ENCODE assay signal across 15 mouse cellular contexts in the genomic region with DNA sequence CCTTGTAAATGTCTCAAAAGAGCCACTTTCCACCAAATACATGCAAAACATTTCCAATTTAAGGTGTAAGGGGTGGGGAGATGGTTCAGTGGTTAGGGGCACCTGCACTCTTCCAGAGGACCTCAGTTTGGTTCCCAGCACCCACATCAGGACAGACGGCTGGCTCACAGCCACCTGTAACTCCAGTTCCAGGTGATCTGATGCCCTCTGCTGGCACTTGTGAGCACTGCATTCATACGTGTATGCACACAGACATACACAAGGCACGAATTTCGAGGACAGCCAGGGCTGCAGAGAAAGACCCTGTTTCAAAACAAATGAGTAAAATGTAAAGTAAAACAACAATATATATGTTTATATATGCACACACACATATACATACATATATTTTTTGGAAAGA. TPM values are rescaled to one million over a fixed set of nuclear protein-coding genes. Genes with fewer than 3 reads are reported as not detected.
DNase-seq lines count a peak whose midpoint lies in the region; ATAC-seq and TF ChIP-seq lines count a peak whose summit lies in the region.
"Had no signal": no experiment of that assay in that cellular context is flagged by ENCODE, and none has a peak within 500 bp of the region (broad histone marks: within the 10 kb centered on the region; RNA-seq: fewer than 3 reads in every experiment).

No protein-coding gene starts in this region.

- TF ChIP-seq CTCF in gastrocnemius, adult 2 months (IDR thresholded peaks at IDR 0.05): peak; percentile 55
- peak; percentile 57 for TF ChIP-seq CTCF in lung, postnatal 0 days (IDR thresholded peaks at IDR 0.05)
- TF ChIP-seq CTCF in small intestine, adult 2 months (IDR thresholded peaks at IDR 0.05; ENCODE audit: extremely low read depth, insufficient read length, insufficient replicate concordance, low read depth, low read length): peak; percentile 31; the same call in 1 of the 2 replicates

- no peak overlapping the region for H3K4me3 ChIP-seq in gastrocnemius, adult 2 months
- H3K4me3 ChIP-seq in lung, postnatal 0 days (ENCODE audit: low read depth, low read length): no peak overlapping the region
- no peak overlapping the region for H3K4me3 ChIP-seq in small intestine, adult 2 months (ENCODE audit: low read depth, low read length)
- H3K4me3 ChIP-seq: embryonic facial prominence, embryonic 13.5 days; heart, embryonic 10.5 days had no signal

- H3K36me3 ChIP-seq in lung, postnatal 0 days (ENCODE audit: insufficient read depth, low read length): peaks cover 11% of the 10 kb centered on the region; the same call in 1 of the 2 replicates
- H3K36me3 ChIP-seq in small intestine, adult 2 months (ENCODE audit: control insufficient read depth, insufficient read depth, low read length): no peaks in the 10 kb centered on the region

- WGBS in lung, postnatal 0 days: 95% methylated on average over 4 of the region's 4 CpGs
- 96% methylated on average over 4 of the region's 4 CpGs for WGBS in small intestine, adult 2 months

- no peaks in the 10 kb centered on the region for H3K9me3 ChIP-seq in lung, postnatal 0 days (ENCODE audit: low read length)
- H3K9me3 ChIP-seq: embryonic facial prominence, embryonic 13.5 days; heart, embryonic 10.5 days had no signal

- DNase-seq in gastrocnemius, adult 2 months: peak; percentile 36
- DNase-seq in gastrocnemius, adult 18-20 months (ENCODE audit: low spot score): no peak
- DNase-seq in lung, postnatal 0 days (ENCODE audit: low spot score): no peak
- DNase-seq in lung, adult 18-20 months: no peak
- peak; percentile 56 for DNase-seq in NIH3T3 (ENCODE audit: low read depth)
- DNase-seq in right cerebral cortex, adult 18-20 months: no peak
- DNase-seq: cerebellum, adult 11-12 months; lung, postnatal 36 days had no signal

- H3K27me3 ChIP-seq in lung, postnatal 0 days (replicated peaks; ENCODE audit: insufficient read depth, low read length): no peaks in the 10 kb centered on the region
- H3K27me3 ChIP-seq in small intestine, adult 2 months (ENCODE audit: control insufficient read depth, insufficient read depth, low read length): no peaks in the 10 kb centered on the region
- H3K27me3 ChIP-seq: embryonic facial prominence, embryonic 13.5 days had no signal

- TF ChIP-seq POLR2A in small intestine, adult 2 months (IDR thresholded peaks at IDR 0.05; ENCODE audit: low read depth, low read length): no peak

- no peak overlapping the region for H3K9ac ChIP-seq in lung, postnatal 0 days (replicated peaks; ENCODE audit: low read depth)
- H3K9ac ChIP-seq: embryonic facial prominence, embryonic 13.5 days; hindbrain, embryonic 14.5 days had no signal

- no peak overlapping the region for H3K27ac ChIP-seq in gastrocnemius, adult 2 months
- H3K27ac ChIP-seq in lung, postnatal 0 days (ENCODE audit: low read length): no peak overlapping the region
- no peak overlapping the region for H3K27ac ChIP-seq in small intestine, adult 2 months (ENCODE audit: insufficient read depth, low read depth, low read length)
- H3K27ac ChIP-seq: embryonic facial prominence, embryonic 13.5 days; hindbrain, embryonic 14.5 days had no signal

- no peak for TF ChIP-seq EP300 in lung, postnatal 0 days (IDR thresholded peaks at IDR 0.05)

- H3K4me2 ChIP-seq in lung, postnatal 0 days (replicated peaks; ENCODE audit: low read depth, low read length): no peak overlapping the region
- H3K4me2 ChIP-seq: embryonic facial prominence, embryonic 13.5 days; hindbrain, embryonic 14.5 days had no signal

- no peak for ATAC-seq in lung, postnatal 0 days
- no peak for ATAC-seq in megakaryocyte-erythroid progenitor cell, adult 5-6 weeks (replicated peaks; ENCODE audit: low FRiP score, low TSS enrichment, poor library complexity, severe bottlenecking)

- peaks cover 18% of the 10 kb centered on the region for H3K4me1 ChIP-seq in lung, postnatal 0 days (ENCODE audit: insufficient read depth, low read depth, low read length)
- H3K4me1 ChIP-seq in small intestine, adult 2 months (ENCODE audit: control insufficient read depth, insufficient read depth, insufficient read length, low read length): peaks cover 3% of the 10 kb centered on the region; the same call in 1 of the 2 replicates

- intact Hi-C loops in gastrocnemius, adult 2 months (cut with DNase I): no loop called here

RNA-seq across cellular contexts. Expression of a gene that starts 4.0 kb away (rescaled TPM):
- 1,000 to 10,000 TPM; 1,555 to 1,869 TPM for total RNA-seq in gastrocnemius, adult 2 months (2021)
- total RNA-seq in gastrocnemius, adult 18-20 months (2021): 1,000 to 10,000 TPM; 1,543 to 1,586 TPM
- polyA plus RNA-seq in lung, postnatal 0 days (2015; fragmentation: Nextera tagmentation; extraction: Ambion mirVana): 31.7 and 36.3 TPM in 2 replicates
- 3.4 and 3.7 TPM in 2 replicates for polyA plus RNA-seq in small intestine, adult 2 months (2012; rRNA removed)
- total RNA-seq in megakaryocyte-erythroid progenitor cell, adult 5-6 weeks (2014; fragmentation: Nextera tagmentation): 1.7 and 2.4 TPM in 2 replicates
- 1.2 and 8.0 TPM in 2 replicates for total RNA-seq in megakaryocyte-erythroid progenitor cell, adult 5-6 weeks (2017)

RNA-seq across cellular contexts. Expression of a gene that starts 18.1 kb away (rescaled TPM):
- total RNA-seq in gastrocnemius, adult 2 months (2021): 10 to 100 TPM; 46.8 to 56.5 TPM
- total RNA-seq in gastrocnemius, adult 18-20 months (2021): 10 to 100 TPM; 47.0 to 52.2 TPM
- polyA plus RNA-seq in lung, postnatal 0 days (2015; fragmentation: Nextera tagmentation; extraction: Ambion mirVana): 13.4 and 14.4 TPM in 2 replicates
- polyA plus RNA-seq in small intestine, adult 2 months (2012; rRNA removed): 12.5 and 18.2 TPM in 2 replicates
- total RNA-seq in megakaryocyte-erythroid progenitor cell, adult 5-6 weeks (2014; fragmentation: Nextera tagmentation): 13.8 and 19.1 TPM in 2 replicates
- total RNA-seq in megakaryocyte-erythroid progenitor cell, adult 5-6 weeks (2017): 6.5 and 12.9 TPM in 2 replicates

RNA-seq across cellular contexts. Expression of a gene that starts 28.8 kb away (rescaled TPM):
- 10 to 100 TPM; 26.5 to 38.8 TPM for total RNA-seq in gastrocnemius, adult 2 months (2021)
- total RNA-seq in gastrocnemius, adult 18-20 months (2021): 10 to 100 TPM; 21.1 to 34.1 TPM
- 118 and 130 TPM in 2 replicates for polyA plus RNA-seq in lung, postnatal 0 days (2015; fragmentation: Nextera tagmentation; extraction: Ambion mirVana)
- 36.8 and 54.4 TPM in 2 replicates for polyA plus RNA-seq in small intestine, adult 2 months (2012; rRNA removed)
- total RNA-seq in megakaryocyte-erythroid progenitor cell, adult 5-6 weeks (2014; fragmentation: Nextera tagmentation): 97.0 and 99.9 TPM in 2 replicates
- 10.8 and 21.3 TPM in 2 replicates for total RNA-seq in megakaryocyte-erythroid progenitor cell, adult 5-6 weeks (2017)

RNA-seq across cellular contexts. Expression of a gene that starts 30.7 kb away (rescaled TPM):
- total RNA-seq in gastrocnemius, adult 2 months (2021): 10 to 100 TPM in 1 of 2 experiments, 1 to 10 TPM in 1; 8.7 to 21.6 TPM
- 10 to 100 TPM; 13.5 to 19.8 TPM for total RNA-seq in gastrocnemius, adult 18-20 months (2021)
- 32.0 and 38.9 TPM in 2 replicates for polyA plus RNA-seq in lung, postnatal 0 days (2015; fragmentation: Nextera tagmentation; extraction: Ambion mirVana)
- 9.1 and 9.6 TPM in 2 replicates for polyA plus RNA-seq in small intestine, adult 2 months (2012; rRNA removed)
- total RNA-seq in megakaryocyte-erythroid progenitor cell, adult 5-6 weeks (2014; fragmentation: Nextera tagmentation): 21.5 and 29.8 TPM in 2 replicates
- total RNA-seq in megakaryocyte-erythroid progenitor cell, adult 5-6 weeks (2017): 22.3 and 22.7 TPM in 2 replicates

RNA-seq across cellular contexts. Expression of a gene that starts 42.1 kb away (rescaled TPM):
- not detected for total RNA-seq in gastrocnemius, adult 2 months (2021)
- not detected for total RNA-seq in gastrocnemius, adult 18-20 months (2021)
- not detected in 2 replicates for polyA plus RNA-seq in lung, postnatal 0 days (2015; fragmentation: Nextera tagmentation; extraction: Ambion mirVana)
- polyA plus RNA-seq in small intestine, adult 2 months (2012; rRNA removed): not detected in 2 replicates
- total RNA-seq in megakaryocyte-erythroid progenitor cell, adult 5-6 weeks (2014; fragmentation: Nextera tagmentation): not detected in 2 replicates
- 0.75 TPM in 1 of 2 replicates, not detected in the other for total RNA-seq in megakaryocyte-erythroid progenitor cell, adult 5-6 weeks (2017)
- total RNA-seq: adrenal gland, adult 18-20 months had no signal
- polyA plus RNA-seq: embryonic facial prominence, embryonic 13.5 days; thymus, postnatal 0 days had no signal

Comparison
In these comparisons a context has a peak if more than half of its experiments do, and no peak if none do; other contexts are left out.
1. DNase-seq: peak in gastrocnemius, adult 2 months (single experiment) and NIH3T3 (single experiment); none in gastrocnemius, adult 18-20 months (single experiment), lung, postnatal 0 days (single experiment), lung, adult 18-20 months (0 of 2) and right cerebral cortex, adult 18-20 months (single experiment).
2. RNA of a gene that starts 4.0 kb away (total RNA-seq): 1,555 to 1,869 TPM in gastrocnemius, adult 2 months and 1,543 to 1,586 TPM in gastrocnemius, adult 18-20 months; 1.2 to 8.0 TPM in megakaryocyte-erythroid progenitor cell, adult 5-6 weeks; every median in the first group is over 100 times any median in the second.
3. Peak in every context shown above with its lines, with median percentiles within 50 percentile points of each other: CTCF ChIP-seq.